Mouse (Mus musculus) bone marrow, adult 2 months (tissue): ENCODE results near the gene Srpk1.

Source experiments
- CTCF ChIP-seq: fragments of 200-500 bp; IDR thresholded peaks from 2 replicates; pipeline ENCODE4 v1.5.1; 2011; ENCODE audit warnings: low read length, control low read depth; ENCODE audit not compliant: control insufficient read depth, insufficient read depth
- POLR2A ChIP-seq: fragments of 200-500 bp; IDR thresholded peaks from 2 replicates; pipeline ENCODE4 v1.6.1; 2011; ENCODE audit warnings: low read depth, mild to moderate bottlenecking, control low read depth, low read length, borderline replicate concordance; ENCODE audit not compliant: control insufficient read depth

GRCm38 (mm10) chr17:28626937-28627336, 4.4 kb upstream of the Srpk1 start:
- TF ChIP-seq CTCF = no peak
- no peak for TF ChIP-seq POLR2A
